Mouse (Mus musculus): ENCODE measurements around the gene Crb3.

The Crb3 gene

DNA sequence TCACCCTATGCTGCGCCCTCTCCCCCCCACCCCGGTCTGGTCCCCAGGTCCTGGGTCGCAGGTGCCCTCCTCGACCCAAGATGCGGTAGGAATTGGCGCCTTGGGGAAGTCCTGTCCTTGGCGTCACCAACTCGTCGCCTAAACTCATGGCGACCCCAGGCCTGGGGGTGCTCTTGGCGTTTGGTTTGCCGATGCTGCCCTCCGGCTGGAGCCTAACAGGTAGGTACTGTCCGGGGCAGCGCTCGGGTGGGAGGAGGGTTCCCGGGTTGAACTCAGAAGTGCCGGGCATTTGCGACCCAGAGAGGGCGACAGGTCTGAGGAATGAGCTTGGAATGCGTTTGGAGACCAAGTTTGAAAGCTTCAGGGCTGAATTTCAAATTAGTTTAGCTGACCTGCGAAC is 3.6 kb downstream of the Crb3 start:
- no peak for DNase-seq

DNA sequence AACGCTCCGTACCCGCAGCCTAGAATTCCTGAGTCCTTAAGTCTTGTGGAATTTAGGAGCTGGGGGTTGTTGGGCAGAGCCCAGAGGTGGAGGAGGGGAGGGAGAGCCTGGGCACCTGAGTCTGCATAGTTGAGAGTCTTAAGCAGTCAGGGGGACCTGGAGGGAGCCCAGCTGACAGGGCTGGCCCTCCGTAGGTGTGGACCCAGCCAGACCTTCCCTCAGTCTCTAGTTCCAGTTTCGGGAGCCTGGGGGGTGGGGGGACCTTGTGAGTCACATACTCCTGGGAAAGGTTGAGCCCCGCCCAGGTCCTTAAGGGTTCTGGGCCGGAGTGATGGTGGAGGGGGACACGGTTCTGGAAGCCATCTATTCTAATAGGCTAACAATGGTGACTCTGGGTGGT is 4.1 kb downstream of the Crb3 start:
- no peak for DNase-seq

DNA sequence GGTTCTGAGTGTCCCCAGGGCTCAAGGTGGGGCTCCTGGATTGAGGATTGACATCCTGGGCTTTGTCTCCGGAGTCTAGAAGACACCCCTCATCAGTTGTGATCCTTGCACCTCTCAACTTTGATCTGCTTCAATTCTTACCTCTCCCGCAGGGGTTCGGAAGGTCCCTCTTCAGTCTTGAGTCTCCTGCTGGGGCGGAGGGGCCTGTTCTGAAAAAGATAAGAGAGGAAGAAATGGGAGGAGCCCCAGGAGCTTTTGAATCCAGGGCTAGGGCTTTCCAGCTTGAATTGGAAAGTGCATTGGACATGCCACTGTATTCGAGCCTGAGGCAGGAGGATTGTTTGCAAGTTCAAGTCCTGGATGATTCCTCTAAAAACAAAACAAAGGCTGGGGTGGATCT is 8.0 kb downstream of the Crb3 start:
- no peak for DNase-seq

DNA sequence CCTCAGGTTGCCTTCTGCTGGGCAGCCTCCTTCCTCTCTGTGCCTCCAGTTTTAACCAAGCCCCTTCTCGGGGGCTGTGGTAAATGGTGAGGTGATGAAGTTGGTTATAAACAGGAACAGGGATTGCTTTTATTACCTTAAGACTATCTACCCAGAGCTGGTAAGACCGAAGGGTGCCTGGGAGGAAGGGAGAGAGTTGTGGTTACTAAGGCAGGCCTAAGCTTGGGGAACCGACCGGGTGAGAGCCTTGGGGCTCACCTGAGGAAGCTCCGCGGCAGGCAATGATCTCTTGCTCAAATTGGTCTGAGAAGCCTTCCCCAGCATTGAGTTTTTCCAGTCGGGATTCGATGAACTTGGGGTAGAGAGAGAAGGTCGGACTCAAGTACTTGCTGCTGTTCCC is 11.4 kb downstream of the Crb3 start:
- DNase-seq: no peak

DNA sequence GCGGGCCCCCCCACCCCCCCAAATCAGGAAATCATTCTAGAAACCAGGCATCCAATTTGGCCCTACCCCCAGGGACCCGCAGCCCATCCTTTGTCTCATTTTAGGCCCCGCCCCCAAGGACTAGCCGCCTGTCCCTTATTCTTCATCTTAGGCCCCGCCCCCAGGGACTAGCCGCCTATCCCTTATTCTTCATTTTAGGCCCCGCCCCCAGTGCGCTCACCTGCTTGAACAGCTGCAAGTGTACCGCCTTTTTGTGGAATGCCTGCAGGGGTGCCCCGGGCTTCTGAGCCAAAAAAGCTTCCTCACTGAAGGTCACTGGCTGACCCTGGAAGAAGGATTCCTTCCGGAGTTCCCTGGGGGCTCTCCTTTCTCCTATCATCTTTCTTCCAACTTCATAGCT is 11.8 kb downstream of the Crb3 start:
- DNase-seq: no peak

DNA sequence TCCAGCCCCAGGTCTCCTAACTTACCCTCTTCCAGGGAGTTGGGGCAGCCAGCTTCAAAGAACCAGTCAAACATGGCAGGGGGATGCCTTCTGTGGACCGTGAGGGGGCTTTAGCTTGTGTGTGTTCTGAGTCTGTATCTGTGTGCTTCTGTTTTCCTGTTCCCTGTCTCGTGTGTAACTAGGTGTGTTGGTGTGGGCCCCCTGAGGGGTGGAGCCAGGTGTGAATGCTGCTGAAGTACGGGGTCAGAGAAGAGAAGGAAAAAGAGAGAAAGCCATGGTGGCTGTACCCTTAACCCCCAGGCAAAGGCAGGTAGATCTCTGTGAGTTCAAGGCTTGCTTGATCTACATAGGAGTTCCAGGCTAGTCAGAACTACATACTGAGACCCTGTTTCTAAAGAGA is 18.0 kb downstream of the Crb3 start:
- no peak for DNase-seq

DNA sequence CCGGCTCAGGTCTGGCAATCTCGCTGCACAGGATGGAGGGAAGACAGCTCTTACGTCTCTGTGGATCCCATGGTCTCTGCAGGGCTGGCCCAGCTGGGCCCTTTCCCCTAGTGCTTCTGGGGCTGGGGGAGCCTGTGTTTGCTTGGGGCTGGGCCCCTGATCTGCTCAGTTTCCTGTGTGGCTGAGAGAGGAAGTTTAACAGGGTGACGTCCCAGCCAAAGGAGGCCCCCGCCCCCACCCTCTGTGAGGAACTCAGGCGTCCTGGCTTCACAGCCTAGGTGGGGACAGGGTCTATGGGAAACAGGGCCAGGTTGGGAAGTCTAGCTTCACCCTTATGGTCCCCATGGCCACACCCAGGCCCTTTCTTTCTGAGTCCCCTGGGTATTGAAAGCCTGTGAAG is 19.4 kb downstream of the Crb3 start, which contains the start of gene Dennd1c:
Gene Dennd1c, minus strand, starts transcription at position 179 of the 400 bp plus-strand sequence.
- DNase-seq: peak; percentile 65 to 67

DNA sequence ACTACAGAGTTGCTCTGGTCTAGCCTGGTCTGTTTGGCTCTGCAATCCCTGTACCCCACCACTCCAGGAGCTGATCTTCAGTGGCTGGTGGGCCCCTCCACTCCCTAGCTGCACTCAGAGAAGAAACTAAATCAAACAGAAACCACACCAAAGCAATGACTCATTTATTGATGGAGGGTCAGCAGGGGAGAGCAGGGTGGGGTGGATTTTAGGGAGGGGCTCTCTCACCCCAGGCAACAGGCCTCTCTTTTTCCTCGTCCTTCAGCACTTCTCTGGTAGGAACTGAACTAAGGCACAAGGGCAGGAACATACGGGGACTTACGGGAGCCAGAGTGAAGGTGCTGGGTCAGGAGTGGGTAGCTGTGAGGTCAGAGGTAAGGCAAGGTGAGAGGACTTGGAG is 21.0 kb downstream of the Crb3 start:
- DNase-seq: no peak

DNA sequence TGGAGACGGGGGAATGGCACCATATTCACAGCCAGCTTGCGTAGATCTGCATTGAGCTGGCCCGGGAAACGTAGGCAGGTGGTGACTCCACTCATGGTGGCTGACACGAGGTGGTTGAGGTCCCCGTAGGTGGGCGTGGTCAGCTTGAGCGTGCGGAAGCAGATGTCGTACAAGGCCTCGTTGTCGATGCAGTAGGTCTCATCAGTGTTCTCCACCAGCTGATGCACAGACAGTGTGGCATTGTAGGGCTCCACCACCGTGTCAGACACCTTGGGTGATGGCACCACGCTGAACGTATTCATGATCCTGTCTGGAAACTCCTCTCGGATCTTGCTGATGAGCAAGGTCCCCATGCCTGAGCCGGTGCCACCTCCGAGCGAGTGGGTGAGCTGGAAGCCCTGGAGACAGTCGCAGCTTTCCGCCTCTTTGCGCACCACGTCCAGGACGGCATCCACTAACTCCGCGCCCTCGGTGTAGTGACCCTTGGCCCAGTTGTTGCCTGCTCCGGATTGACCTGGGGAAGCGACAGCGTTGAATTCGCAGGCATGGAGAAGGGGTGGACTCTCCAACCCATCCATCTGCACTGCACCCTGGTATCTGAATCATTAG is 22.4 kb downstream of the Crb3 start:
- no peak for DNase-seq

DNA sequence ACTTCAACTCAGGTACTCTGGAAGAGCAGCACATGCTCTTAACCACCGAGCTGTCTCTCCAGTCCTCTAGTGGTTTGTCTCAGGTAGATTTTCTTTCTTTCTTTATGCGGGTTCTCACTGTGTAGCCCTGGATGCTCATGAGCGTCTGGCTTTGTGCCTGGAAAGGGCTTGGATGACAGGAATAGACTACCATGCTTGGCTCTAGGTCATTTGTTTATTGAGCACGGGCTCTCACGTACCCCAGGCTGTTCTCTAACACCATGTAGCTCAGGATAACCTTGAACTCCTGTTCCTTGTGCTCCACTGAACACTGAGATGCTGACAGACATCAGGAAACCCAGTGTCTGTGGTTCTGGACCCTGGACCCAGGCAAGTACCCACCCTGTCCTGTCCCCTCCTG is 23.6 kb downstream of the Crb3 start:
- DNase-seq: no peak

DNA sequence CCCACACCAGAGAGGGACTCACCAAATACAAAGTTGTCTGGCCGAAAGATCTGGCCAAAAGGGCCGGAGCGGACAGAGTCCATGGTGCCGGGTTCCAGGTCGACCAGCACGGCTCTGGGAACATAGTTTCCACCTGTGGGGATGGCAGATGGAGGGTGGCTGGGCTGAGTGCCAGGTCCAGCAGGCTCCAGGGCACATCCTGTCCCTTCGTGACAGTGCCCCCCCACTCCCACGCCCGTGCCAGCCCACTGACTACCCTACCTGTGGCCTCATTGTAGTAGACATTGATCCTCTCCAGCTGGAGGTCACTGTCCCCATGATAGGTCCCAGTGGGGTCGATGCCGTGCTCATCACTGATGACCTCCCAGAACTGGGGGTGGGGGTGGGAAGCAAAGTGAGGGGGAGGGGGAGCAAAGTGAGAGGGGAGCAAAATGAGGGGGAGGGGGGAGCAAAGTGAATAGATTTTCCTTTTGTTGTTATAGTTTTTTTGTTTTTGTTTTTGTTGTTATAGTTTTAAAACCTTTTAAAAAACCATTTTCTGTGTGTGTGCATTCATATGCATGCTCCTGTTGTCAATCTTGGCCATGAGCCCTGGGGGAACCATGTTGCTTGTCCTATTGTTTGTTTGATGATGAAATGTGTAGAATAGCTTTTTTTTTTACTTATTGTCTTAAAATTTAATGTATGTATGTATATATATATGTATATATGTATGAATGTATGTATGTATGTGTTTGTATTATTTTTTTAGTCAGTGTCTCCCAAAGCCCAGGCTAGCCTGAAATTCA is 27.3 kb downstream of the Crb3 start:
- DNase-seq: no peak

DNA sequence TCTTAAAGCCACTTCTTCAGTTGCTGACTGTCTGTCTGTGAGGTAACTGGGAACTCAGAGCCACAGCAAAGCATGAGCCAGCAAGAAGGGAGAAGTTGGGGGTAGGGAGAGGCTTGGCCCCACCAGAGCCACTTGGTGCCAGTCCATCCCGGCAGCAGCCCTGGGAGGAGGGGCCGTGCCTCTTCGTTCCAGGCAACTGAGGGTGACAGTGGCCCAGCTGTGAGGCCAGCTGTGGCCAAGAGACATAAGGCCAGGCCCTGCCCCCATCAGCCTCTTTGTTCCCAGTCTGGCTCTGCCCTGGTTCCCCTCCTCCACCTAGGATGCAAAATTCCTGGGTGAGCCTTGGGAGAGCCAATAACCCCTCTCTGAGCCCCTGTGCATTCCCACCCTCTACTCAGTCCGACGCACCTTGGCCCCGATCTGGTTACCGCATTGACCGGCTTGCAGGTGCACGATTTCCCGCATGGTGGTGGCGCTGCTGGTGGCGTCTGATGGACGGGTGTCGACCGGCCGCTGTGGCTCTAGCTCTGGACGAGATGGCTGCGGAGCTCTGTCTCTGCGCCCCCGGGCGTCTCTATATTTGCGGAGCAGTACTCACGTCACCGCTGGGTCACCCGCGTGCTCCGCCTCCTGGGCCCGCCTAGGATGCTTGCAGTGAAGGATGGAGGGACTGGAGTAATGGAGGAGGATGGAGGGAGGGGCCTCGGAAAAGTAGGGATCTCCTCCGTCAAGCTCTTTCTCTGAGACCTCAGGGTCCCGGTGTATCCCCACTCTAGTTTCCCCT is 28.3 kb downstream of the Crb3 start, which contains the start of gene Tubb4a:
Gene Tubb4a, minus strand, starts transcription at position 734 of the 784 bp plus-strand sequence.
- no peak for DNase-seq

DNA sequence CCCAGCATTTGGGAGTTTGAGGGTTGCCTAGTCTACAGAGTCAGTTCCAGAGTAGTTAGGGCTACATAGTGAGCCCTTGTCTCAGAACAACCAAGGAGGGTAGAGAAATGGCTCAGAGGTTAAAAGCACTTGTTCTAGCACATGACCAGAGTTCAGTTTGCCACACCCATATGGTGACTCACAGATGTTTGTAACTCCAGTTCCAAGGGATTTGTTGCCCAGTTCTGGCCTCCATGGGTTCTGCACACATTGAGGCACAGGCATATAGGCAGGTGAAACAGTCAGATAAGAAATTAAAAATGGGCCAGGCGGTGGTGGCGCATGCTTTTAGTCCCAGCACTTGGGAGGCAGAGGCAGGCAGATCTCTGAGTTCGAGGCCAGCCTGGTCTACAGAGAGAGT is 35.3 kb downstream of the Crb3 start:
- no peak for DNase-seq

DNA sequence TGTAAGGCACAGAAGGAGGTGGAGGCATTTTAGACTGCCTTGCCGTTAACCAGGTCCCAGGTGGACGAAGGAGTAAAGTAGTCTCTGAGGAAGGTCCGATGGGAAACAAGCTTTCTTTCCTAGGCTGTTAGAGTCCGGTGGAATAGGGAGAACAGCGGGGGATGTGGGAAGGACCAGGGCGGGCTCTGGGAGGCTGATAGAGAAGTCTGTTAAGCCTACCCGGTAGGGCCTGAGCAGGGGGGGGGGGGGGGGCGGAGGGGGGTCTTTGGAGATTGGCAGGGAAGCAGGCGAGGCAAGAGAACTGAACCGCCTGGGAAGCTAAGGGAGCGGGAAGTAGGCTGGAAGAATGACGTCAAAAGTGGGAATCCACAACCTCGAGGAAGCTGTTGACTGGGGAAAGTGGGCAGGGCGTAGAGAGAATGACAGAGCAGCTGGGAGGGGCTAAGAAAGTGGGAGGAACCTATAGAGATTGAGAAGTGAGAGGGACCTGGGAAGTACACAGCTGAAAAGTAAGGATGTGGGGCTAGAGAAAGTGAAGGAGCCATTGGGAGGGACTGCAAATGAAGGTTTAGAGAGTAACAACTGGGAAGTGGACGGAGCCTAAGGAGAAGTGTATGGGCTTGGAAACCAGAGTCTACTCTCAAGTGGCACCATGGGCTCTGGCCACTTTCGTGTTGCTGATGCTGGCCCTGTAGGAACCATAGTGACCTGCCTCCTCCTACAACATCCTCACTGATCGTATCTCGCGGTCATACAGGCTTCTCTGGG is 37.1 kb downstream of the Crb3 start:
- peak in 1 of 2 experiments; percentile 41 for DNase-seq

DNA sequence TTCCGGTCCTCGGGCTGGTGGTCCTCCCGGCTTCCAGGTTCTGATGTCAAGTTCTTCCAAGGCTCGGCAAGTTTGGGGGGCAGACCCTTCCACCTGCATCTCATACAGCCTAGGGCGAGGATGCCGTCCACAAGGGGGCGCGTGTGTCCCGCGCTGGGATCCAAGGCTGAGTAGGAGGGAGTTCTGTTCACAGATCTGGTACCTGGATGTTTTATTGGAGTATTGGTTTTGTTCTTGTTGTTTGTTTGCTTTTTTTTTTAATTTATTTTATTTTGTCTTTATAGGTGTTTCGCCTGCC is 37.7 kb downstream of the Crb3 start:
- peak; percentile 68 to 92 for DNase-seq

DNA sequence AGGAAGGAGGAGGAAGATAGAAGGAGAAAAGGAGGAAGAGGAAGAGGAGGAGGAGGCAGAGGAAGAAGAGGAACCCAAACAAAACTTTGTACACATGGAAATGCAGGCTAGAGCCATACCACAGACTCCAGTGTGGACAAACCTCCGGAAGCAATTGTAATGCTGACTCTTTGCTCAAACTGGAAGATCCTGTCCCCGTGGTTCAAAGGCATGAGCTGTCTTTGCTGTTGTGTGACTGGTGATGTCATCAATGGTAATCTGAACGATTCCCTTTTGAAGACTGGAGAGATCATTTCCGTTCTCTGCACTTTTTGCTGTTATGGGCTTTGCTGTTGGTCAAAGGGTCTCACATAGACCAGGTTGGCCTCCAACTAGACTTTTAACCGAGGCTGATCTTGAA is 39.4 kb downstream of the Crb3 start:
- no peak for DNase-seq

DNA sequence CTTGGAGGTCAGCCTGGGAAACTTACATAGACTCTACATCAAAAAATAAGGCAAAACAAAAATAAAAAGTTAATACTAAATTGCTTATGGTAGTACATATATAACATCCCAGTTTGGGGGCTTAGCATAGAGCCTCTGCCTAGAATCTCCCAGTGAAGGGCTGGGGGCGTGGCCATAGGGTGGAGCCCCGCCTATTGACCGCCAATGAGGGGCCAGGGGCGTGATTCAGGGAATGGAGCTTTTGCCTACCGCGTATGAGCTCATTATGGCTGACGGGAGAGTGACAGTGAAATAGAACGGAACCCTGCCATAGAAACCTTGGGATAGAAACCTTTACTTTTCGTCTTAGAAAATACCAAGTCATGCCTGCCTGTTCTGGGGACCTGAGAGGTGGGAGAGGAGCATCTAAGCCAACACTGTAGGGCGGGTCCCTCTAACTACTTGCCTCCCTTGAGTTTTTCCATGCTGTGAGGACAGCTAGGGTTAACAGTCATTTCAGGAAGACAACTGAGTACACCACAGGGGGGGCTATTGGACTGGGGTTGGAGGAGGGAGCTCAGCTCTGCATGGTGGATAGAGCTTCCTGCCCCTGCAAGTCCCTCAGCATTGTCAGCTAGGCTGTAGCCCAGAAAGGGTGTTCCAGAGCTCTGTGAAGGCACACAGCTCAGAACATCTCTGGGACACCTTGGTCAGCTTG is 40.9 kb downstream of the Crb3 start:
- DNase-seq: no peak

DNA sequence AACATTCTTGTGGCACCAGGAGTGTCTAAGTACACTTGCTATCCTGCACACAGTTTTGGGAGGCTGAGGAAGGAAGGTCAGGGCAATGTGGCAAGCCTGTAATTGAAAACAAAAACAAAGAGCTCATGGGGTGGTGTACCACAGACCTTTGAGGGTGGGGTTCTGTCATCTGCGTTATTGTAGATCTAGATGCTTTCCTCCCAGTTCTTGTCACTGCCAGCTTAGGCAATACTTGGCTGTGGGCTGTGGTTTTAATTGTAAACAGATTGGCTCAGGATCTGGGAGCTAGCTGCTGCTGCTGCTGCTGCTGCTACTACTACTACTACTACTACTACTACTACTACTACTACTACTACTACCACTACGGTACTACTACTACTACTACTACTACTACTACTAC is 43.4 kb downstream of the Crb3 start:
- DNase-seq: no peak

DNA sequence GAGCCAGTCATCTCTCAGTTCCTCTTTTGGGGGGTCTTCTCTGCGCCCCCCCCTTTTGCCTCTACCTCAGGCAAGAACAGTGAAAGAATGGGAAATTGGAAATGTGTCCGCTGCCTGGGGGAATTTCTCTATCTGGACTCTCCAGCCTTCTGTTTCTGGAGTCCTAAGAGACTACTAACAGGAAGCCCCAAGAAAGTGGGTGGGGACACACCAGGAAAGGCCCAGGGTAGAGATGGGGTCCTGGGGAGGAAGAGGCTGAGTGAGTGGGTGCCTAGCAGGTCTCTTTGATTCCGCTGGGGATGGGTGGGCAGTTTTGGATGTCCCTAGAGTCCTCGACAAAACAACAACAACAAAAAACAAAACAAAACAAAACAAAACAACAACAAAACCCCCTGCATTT is 45.6 kb downstream of the Crb3 start:
- no peak for DNase-seq

DNA sequence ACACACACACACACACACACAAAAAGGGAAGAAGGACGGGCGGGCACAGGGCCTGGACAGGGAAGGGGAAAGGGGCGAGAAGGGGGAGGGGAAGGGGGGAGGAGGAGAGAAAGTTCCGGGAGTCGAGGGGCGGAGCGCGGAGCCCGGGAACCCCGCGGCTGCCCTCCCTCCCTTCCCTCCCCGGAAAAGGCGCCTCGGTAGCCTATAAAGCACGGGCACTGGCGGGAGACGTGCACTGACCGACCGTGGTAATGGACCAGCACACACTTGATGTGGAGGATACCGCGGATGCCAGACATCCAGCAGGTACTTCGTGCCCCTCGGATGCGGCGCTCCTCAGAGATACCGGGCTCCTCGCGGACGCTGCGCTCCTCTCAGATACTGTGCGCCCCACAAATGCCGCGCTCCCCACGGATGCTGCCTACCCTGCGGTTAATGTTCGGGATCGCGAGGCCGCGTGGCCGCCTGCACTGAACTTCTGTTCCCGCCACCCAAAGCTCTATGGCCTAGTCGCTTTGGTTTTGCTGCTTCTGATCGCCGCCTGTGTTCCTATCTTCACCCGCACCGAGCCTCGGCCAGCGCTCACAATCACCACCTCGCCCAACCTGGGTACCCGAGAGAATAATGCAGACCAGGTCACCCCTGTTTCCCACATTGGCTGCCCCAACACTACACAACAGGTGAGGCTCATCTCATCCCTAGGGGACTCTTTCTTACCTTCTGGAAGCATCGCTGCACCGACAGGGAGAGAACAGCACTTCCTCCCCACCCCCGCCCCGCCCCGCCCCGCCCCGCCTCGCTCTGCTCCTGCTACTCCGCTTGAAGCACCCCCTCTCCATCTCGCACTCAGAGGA is 46.5 kb downstream of the Crb3 start, which contains the start of gene Tnfsf9:
Gene Tnfsf9, plus strand, starts transcription at position 145 of the 854 bp plus-strand sequence.
- DNase-seq: peak in 1 of 2 experiments; percentile 35

DNA sequence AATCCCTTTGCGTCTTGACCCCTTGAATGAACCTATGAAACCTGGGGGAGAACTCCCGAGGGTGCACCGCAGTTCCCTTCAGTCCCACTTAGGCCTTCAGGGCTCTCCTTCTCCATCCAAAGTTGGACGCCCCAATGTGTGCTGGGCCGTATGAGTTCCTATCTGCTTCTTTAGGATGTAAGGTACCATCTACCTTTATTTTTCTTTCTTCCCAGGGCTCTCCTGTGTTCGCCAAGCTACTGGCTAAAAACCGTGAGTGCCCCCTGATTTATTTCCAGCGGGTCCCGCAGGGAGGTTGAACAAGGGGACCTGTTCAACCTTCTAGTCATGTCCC is 47.1 kb downstream of the Crb3 start:
- DNase-seq: no peak

DNA sequence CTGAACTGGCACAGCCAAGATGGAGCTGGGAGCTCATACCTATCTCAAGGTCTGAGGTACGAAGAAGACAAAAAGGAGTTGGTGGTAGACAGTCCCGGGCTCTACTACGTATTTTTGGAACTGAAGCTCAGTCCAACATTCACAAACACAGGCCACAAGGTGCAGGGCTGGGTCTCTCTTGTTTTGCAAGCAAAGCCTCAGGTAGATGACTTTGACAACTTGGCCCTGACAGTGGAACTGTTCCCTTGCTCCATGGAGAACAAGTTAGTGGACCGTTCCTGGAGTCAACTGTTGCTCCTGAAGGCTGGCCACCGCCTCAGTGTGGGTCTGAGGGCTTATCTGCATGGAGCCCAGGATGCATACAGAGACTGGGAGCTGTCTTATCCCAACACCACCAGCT is 48.2 kb downstream of the Crb3 start:
- no peak for DNase-seq
